Comparison of ENCODE assay signal across 8 mouse cellular contexts in the genomic region with DNA sequence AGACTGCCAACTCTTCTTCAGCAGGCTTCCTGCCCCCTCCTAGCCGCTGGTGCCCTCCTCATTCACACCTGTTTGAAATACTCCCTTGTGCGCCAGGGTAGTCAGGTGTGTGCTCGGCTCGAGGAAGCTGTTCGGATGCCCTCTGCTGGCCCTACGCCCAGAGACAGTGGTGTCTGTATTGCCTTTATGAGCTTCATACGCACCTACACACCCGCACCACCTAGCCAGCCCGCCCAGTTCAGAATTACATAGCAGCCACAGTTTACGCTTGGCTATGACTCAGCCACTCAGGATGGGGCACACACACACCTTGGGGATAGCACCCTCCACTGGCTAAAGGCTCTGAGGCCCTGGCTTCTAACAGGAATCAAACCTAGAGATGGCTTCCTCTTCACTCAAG. TPM values are rescaled to one million over a fixed set of nuclear protein-coding genes. Genes with fewer than 3 reads are reported as not detected.
DNase-seq lines count a peak whose midpoint lies in the region; ATAC-seq lines count a peak whose summit lies in the region.

No protein-coding gene starts in this region.

- peak; percentile 30 for DNase-seq in adrenal gland, postnatal 10 days
- no peak for DNase-seq in adrenal gland, adult 8-10 months
- peak; percentile 6 for DNase-seq in retina, adult 2 months (ENCODE audit: low read depth, low spot score)
- no peak for DNase-seq in retina, embryonic 14.5 days (ENCODE audit: low spot score)
- DNase-seq in kidney, postnatal 36 days, result peak; percentile 79 to 84
- DNase-seq in adipocyte (ENCODE audit: low spot score), result no peak
- DNase-seq in layer of hippocampus, postnatal 10 days (ENCODE audit: low spot score in 2 of 2), result no peak

- ATAC-seq in neutrophil, adult 5-6 weeks (ENCODE audit: extremely low read depth, insufficient number of reproducible peaks, low FRiP score, poor library complexity, severe bottlenecking), result peak; percentile 74

RNA-seq across cellular contexts. Expression of gene Sars, which starts 13.9 kb away (rescaled TPM):
- total RNA-seq in adrenal gland, postnatal 10 days (2021), result 100 to 1,000 TPM; 146 to 152 TPM
- 100 to 1,000 TPM; 183 to 191 (median 186) TPM for total RNA-seq in adrenal gland, adult 8-10 months (2022)
- 148 and 192 TPM in 2 replicates for total RNA-seq in neutrophil, adult 5-6 weeks (2017)
- total RNA-seq in layer of hippocampus, postnatal 10 days (2021), result 100 to 1,000 TPM; 215 TPM

RNA-seq across cellular contexts. Expression of gene Celsr2, which starts 43.5 kb away (rescaled TPM):
- 10 to 100 TPM; 11.1 to 12.1 TPM for total RNA-seq in adrenal gland, postnatal 10 days (2021)
- total RNA-seq in adrenal gland, adult 8-10 months (2022), result 10 to 100 TPM in 2 of 4 experiments, 1 to 10 TPM in 2; 6.5 to 14.6 (median 9.5) TPM
- total RNA-seq in neutrophil, adult 5-6 weeks (2017), result 0.86 and 1.6 TPM in 2 replicates
- total RNA-seq in layer of hippocampus, postnatal 10 days (2021), result 100 to 1,000 TPM; 177 to 179 TPM

Comparison
In these comparisons a context has a peak if more than half of its experiments do, and no peak if none do; other contexts are left out.
1. DNase-seq: peak in adrenal gland, postnatal 10 days (single experiment), retina, adult 2 months (single experiment) and kidney, postnatal 36 days (2 of 2); none in adrenal gland, adult 8-10 months (single experiment), retina, embryonic 14.5 days (single experiment), adipocyte (single experiment) and layer of hippocampus, postnatal 10 days (0 of 2).
2. RNA of gene Celsr2, which starts 43.5 kb away (total RNA-seq): 177 to 179 TPM in layer of hippocampus, postnatal 10 days; 11.1 to 12.1 TPM in adrenal gland, postnatal 10 days, 6.5 to 14.6 TPM in adrenal gland, adult 8-10 months and 0.86 to 1.6 TPM in neutrophil, adult 5-6 weeks; every median in the first group is over 10 times any median in the second.